Mouse (Mus musculus) heart, adult 11 months (tissue): ENCODE measurements at regions not wholly inside any gene's neighbourhood (a gene's known extent, or its start where the extent isn't known, plus 50 kb on each side); places are given as distances from the start of the nearest gene placed in this dataset.

Experiments used
- DNase-seq: peaks from one replicate; pipeline ENCODE4 v3.0.0; 2022

DNA sequence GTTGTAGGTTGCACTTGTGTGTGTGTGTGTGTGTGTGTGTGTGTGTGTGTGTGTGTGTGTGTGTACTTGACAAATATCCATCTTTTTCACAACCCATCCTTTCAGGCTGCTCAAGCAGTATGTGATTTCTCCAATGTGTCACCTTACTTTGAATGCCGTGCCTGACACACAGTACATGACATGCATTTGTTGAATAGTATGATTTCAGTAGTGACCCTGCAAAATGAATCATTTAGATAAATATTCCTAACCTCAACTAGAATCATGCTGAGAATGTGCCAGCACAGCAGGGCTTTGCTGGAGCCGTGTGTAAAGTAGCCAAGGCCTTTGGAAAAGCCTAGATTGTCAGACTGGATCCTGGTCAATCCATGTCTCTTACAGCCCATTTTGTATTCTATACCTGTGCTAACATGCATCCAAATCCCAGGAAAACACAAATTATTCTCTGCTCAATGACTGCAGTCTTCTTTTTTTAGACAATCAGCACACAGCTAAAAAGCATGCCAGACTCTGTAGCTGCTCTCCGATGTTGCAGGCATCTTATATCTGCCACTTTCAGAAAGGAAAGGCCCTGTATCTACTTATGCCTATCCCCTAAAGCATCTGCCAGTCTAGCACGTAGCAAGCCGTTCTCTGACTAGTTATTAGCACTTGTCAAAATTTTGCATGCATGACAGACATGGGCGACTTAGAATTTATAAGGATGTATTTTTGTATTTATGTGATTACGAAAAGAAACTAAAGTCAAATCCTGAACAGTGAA is 60.0 kb upstream of the Gpr141 start:
- DNase-seq = peak; percentile 29

DNA sequence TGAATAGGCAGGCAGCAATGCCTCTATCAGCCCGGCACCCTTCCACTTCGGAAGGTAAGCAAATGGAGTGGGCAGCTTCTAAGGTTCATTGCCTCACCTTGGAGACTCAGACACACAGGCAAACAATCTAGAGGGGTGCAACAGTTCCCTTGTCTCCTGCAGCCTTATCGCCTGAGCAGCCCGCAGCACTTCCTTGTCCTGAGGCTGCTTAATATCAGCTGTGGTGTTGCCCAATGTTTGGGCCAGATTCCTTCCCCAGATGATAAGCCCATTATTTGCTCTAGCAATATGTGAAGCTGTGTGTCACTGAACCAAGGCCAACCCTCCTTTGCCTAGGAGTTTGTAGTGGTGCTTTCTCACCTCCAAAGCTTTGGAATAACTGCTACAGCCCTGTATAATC is 58.8 kb upstream of the Gpr141 start:
- peak; percentile 88 for DNase-seq

DNA sequence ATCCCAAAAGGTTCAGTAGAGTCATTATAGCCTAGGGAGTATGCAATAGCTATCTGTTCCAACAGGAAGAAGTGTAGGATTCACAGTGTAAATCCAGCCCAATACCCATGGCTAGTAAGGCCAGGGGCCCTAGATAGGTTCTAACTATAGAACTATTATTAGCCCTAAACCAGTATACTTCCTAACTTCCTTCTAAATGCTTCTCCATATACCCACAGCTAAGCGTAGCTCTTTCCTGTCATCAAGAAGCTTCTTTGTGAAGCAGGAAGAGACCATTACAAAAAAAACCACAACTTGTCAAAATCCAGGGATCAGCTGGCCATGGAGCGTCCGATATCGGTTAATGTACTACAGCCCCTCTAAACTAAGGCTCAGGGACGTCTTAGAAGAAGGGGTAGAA is 57.7 kb upstream of the Gpr141 start:
- DNase-seq = no peak

DNA sequence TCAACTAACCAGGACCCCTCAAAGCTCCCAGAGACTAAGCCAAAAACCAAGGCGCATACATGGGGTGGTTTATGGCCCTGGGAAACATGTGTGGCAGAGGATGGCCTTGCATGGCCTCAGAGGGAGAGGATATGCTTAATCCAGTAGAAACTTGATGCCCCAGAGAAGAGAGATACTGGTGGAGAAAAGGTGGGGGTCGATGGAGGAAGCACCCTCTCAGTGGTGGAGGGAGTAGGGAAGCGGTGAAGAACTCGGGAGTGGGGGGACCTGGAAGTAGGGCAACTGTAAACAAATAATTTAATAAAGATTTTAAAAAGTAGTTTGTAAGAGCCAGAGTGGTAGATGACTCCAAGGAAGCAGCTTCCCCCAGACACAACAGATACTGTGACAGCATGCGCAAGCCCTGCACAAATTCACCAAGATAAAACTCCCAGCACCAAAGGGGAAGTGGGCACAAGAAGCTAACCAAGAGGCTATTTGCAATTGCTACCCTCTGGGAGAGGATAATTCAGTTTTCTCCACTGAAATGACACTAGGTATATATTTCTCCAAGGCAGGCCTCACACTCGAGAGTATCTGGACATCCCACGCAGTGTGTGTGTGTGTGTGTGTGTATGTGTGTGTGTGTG is 50.7 kb upstream of the Gpr141 start:
- peak; percentile 35 for DNase-seq
